Mouse (Mus musculus) neural tube, embryonic 15.5 days (tissue): ENCODE measurements around the gene Cbwd1. TPM values are rescaled to one million over a fixed set of nuclear protein-coding genes. Genes with fewer than 3 reads are reported as not detected.

Source experiments
- ATAC-seq: fragments of 200-750 bp; cut with Nextera tagmentation; 2 replicates; pipeline ENCODE4 v1.8.0; 2017; ENCODE audit warnings: mild to moderate bottlenecking, moderate TSS enrichment, moderate library complexity; ENCODE audit not compliant: low FRiP score
- H3K27ac ChIP-seq: fragments of 300-500 bp; sonication (generic); replicated peaks from 2 replicates; pipeline ENCODE4 v1.5.1; 2015; ENCODE audit warnings: mild to moderate bottlenecking, inconsistent platforms
- H3K27me3 ChIP-seq: fragments of 300-500 bp; sonication (generic); replicated peaks from 2 replicates; pipeline ENCODE4 v1.6.1; 2015; ENCODE audit warnings: inconsistent platforms
- H3K36me3 ChIP-seq: fragments of 300-500 bp; sonication (generic); 2 replicates; pipeline ENCODE4 v1.6.1; 2015; ENCODE audit warnings: inconsistent platforms
- H3K4me1 ChIP-seq: fragments of 300-500 bp; sonication (generic); 2 replicates; pipeline ENCODE4 v1.6.1; 2015; ENCODE audit warnings: inconsistent platforms
- H3K4me2 ChIP-seq: fragments of 300-500 bp; sonication (generic); 2 replicates; pipeline ENCODE4 v1.6.1; 2015; ENCODE audit warnings: inconsistent platforms, mild to moderate bottlenecking, moderate library complexity
- H3K4me3 ChIP-seq: fragments of 300-500 bp; sonication (generic); replicated peaks from 2 replicates; pipeline ENCODE4 v1.5.1; 2015; ENCODE audit warnings: mild to moderate bottlenecking, inconsistent platforms
- H3K9ac ChIP-seq: fragments of 300-500 bp; sonication (generic); replicated peaks from 2 replicates; pipeline ENCODE4 v1.6.1; 2015; ENCODE audit warnings: mild to moderate bottlenecking, inconsistent platforms
- H3K9me3 ChIP-seq: fragments of 300-500 bp; sonication (generic); replicated peaks from 2 replicates; pipeline ENCODE4 v1.6.1; 2016; ENCODE audit warnings: inconsistent platforms
- WGBS: fragments of 180-500 bp; shearing (Covaris S2); methylation state at CpG from one replicate; pipeline ENCODE4 v1.1.7; 2015; ENCODE audit warnings: mixed read lengths; 5-methylcytosine and 5-hydroxymethylcytosine counted together
- polyA plus RNA-seq: library from polyadenylated mRNA; unstranded; fragments of >200 nt; fragmentation: Nextera tagmentation; extraction: Ambion mirVana; gene quantifications from 2 replicates; pipeline ENCODE4 v1.2.1, GENCODE M21; 2015

Gene Cbwd1
- polyA plus RNA-seq, 1 experiment from 2014 or later: 16.3 TPM

DNA sequence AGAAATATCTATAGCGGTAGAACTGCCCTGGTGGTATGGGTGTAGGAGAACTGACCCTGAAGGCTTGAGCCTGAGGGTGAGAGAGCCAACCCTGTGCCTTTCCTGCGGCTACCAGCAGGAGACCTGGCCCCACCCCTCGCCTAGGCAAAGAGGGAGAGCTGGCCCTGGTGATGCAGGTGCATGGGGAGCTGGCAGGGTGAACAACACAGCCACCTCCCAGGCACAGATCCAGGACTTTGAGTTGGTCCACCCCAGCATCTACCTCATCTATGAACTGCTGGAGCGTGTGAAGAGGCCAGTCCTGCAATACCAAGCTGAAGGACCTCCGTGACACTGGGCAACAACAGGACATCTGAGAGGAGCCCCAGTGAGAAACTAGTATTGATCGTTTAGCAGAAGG is 32.1 kb upstream of the Cbwd1 start:
- Histone ChIP-seq H3K27ac (no peak overlapping the region), H3K9me3 (no peaks in the 10 kb centered on the region), H3K4me2 (no peak overlapping the region), H3K9ac (no peak overlapping the region), H3K36me3 (no peaks in the 10 kb centered on the region), H3K4me1 (0 out of 2 replicates have a peak, but pooled peaks cover 4% of the 10 kb centered on the region), H3K27me3 (peaks cover 18% of the 10 kb centered on the region), H3K4me3 (no peak overlapping the region)
- ATAC-seq: no peak
- 55% methylated on average over 6 of the region's 6 CpGs for whole genome bisulfite sequencing

DNA sequence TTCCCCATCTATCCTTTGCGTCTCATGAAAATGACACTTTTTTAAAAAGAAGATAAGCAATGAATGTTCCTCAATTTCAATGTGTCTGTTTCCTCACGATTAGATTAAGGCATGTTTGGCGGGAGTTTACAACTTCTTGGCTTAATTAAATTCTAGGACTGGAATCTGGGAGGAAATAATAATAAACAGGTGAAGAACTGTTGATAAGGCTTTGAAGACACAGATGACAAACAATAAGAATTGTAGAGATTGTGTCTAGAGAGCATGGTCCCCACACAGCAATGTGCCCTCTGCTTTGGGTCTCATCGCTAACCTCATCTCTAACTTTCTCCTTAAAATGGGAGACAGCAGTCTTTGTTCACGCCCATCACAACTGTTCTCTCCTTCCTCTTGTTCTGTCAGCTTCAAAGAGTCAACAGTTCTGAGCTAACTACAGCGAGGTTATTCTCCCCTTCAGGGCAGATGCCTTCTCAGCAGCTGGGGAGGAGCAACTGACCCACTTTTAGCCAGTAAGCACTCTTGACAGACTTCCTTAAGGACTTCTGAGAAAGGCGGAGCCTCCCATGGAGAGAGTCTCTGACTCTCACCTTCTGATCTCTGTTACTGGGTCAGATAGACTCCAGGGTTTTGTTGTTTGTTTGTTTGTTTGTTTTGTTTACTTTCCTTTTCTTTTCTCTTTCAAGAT is 28.9 kb upstream of the Cbwd1 start:
- Histone ChIP-seq H3K27ac (no peak overlapping the region), H3K4me1 (0 out of 2 replicates have a peak, but pooled peaks cover 4% of the 10 kb centered on the region), H3K4me2 (no peak overlapping the region), H3K27me3 (no peaks in the 10 kb centered on the region), H3K36me3 (no peaks in the 10 kb centered on the region), H3K9ac (no peak overlapping the region), H3K4me3 (no peak overlapping the region), H3K9me3 (no peaks in the 10 kb centered on the region)
- WGBS: 79% methylated on average over 7 of the region's 7 CpGs
- ATAC-seq: no peak

DNA sequence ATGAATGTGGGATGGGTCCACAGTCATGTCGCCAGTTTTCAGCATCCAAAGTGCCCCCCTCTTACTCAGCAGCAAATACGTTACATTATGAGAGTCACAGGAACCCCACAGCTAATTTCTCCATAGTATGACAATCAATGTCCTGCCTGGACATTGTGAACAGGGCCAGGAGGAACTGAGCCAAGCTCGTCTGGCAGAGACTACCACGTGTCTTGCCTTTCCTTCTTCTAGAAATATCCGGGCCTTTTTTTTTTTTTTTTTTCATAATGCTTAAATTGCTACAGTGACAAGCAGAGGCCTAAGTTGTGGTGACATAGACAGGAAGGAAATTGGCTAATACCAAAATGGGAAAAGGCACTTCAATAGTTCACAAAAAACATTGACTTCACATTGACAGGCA is 27.4 kb upstream of the Cbwd1 start:
- H3K9me3 ChIP-seq: no peaks in the 10 kb centered on the region
- H3K9ac ChIP-seq: no peak overlapping the region
- H3K36me3 ChIP-seq: no peaks in the 10 kb centered on the region
- no peak for ATAC-seq
- H3K27me3 ChIP-seq: no peaks in the 10 kb centered on the region
- H3K4me1 ChIP-seq: no peaks in the 10 kb centered on the region
- H3K4me3 ChIP-seq: no peak overlapping the region
- no peak overlapping the region for H3K4me2 ChIP-seq
- H3K27ac ChIP-seq: no peak overlapping the region
- 83% methylated on average over 5 of the region's 5 CpGs for WGBS

DNA sequence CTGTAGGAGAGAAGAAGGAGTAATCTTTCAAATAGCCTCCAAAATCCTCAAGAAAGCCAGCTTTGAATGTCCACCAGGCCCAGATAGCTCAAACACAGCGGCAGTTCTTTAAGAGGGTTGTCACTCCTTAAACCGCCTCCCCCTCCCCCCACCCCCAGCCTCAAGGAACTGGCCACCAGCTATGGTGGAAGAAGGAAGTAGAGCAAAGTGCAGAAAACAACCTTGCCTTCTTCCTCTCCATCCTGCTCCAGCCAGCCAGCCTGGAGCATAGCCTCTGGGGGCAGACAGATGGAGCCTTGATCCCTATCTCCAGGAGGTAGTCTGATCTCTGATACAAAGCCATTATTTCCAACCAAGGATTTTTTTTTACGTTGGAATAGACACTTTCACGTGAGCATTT is 25.9 kb upstream of the Cbwd1 start:
- Histone ChIP-seq H3K27me3 (no peaks in the 10 kb centered on the region), H3K36me3 (no peaks in the 10 kb centered on the region), H3K27ac (no peak overlapping the region), H3K4me3 (no peak overlapping the region), H3K9me3 (no peaks in the 10 kb centered on the region), H3K4me2 (no peak overlapping the region), H3K4me1 (no peaks in the 10 kb centered on the region), H3K9ac (no peak overlapping the region)
- no peak for ATAC-seq
- 73% methylated on average over 4 of the region's 4 CpGs for WGBS

DNA sequence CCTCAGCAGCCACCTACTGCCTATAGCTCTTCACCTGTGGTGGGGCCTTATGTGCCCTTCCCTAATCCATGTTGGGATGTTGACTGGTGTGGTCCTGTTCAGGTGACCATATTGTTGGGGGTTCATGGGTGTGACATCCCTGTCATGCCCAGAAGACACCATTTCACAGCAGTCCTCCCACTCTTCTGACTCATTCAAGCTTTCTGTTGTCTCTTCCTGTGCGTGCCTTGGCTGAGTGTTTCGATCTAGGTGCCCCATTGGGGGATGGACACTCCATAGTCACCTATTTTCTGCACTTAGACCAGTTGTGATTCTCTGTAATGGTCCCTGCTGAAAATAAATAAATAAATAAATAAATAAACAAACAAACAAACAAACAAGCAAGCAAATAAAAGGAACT is 23.6 kb upstream of the Cbwd1 start:
- no peak for ATAC-seq
- no peaks in the 10 kb centered on the region for H3K9me3 ChIP-seq
- H3K27ac ChIP-seq: no peak overlapping the region
- no peak overlapping the region for H3K9ac ChIP-seq
- H3K36me3 ChIP-seq: no peaks in the 10 kb centered on the region
- 96% methylated on average over 2 of the region's 2 CpGs for WGBS
- no peak overlapping the region for H3K4me2 ChIP-seq
- H3K4me1 ChIP-seq: 0 out of 2 replicates have a peak, but pooled peaks cover 2% of the 10 kb centered on the region
- H3K27me3 ChIP-seq: no peaks in the 10 kb centered on the region
- H3K4me3 ChIP-seq: no peak overlapping the region

DNA sequence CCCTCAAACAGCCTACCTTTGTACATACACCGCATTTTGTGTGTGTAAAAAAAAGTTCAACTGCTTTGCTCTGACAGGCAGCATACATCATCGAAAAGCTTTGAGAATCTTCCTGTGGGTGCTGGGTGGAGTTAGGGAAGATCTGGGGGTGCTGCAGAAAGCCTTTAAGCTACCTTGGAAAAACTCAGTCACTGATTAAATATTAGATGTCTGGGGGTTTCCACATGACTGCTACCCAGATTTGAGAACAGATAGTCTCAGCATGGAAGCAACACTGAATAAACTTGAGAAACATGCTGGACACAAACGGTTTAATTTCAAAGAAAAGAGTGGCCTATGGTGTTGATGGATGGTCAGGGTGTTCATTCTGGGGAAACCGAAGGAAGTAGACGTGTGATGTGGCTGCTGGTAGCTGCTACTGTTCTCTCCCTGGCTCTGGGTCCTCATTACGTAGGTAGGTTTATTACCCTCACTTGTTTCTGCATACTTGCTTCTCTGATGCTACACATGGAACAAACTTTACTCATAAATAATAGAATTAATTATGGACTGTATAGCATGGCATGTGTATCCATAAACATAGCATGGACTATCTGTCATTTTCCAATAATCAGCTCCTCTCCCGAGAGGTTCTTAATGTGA is 22.6 kb upstream of the Cbwd1 start:
- H3K4me2 ChIP-seq: no peak overlapping the region
- WGBS: 80% methylated on average over 7 of the region's 7 CpGs
- no peak overlapping the region for H3K9ac ChIP-seq
- no peaks in the 10 kb centered on the region for H3K36me3 ChIP-seq
- H3K27ac ChIP-seq: no peak overlapping the region
- ATAC-seq: no peak
- H3K27me3 ChIP-seq: no peaks in the 10 kb centered on the region
- H3K4me1 ChIP-seq: 0 out of 2 replicates have a peak, but pooled peaks cover 2% of the 10 kb centered on the region
- no peaks in the 10 kb centered on the region for H3K9me3 ChIP-seq
- H3K4me3 ChIP-seq: no peak overlapping the region

DNA sequence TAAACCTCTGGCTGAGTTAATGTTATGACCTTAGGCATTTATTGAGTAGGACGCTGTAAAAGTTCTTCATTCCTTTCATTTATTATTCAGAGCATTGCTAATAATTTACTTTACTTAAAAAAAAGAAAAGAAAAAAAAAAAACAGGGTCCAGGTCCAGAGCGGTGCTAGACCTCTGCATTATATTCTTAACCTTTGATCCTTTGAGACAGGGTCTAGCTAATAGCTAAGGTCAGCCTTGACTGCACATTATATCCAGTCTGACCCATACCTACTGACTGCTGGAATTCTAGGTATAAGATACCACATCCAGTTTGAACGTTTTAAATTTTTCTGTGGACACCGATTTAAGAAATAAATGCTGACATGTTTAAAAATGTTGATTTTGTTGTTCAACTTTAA is 21.6 kb upstream of the Cbwd1 start:
- Histone ChIP-seq H3K4me3 (no peak overlapping the region), H3K4me1 (0 out of 2 replicates have a peak, but pooled peaks cover 2% of the 10 kb centered on the region), H3K36me3 (no peaks in the 10 kb centered on the region), H3K9me3 (no peaks in the 10 kb centered on the region), H3K4me2 (no peak overlapping the region), H3K27me3 (no peaks in the 10 kb centered on the region), H3K27ac (no peak overlapping the region), H3K9ac (no peak overlapping the region)
- 83% methylated on average over 4 of the region's 4 CpGs for WGBS
- no peak for ATAC-seq

DNA sequence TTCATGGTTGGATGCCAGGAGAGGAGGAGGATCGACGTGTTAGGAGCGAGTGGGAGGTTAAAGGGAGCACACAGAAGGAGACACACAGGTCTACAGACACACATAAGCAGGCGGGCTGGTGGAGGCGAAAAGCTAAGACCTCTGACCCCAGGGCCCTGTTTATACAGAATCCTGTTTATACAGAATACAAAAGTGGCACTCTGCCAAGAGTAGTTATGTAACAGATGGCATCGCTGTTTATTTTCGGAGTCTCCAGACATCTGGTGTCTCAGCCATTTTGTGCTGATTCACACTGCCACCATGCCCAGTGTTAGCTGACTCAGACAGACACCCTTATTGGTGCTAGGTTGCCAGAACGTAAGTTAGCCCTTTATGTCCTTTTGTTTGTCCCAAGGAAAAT is 19.9 kb upstream of the Cbwd1 start:
- no peak for ATAC-seq
- Histone ChIP-seq H3K9me3 (no peaks in the 10 kb centered on the region), H3K9ac (no peak overlapping the region), H3K4me1 (0 out of 2 replicates have a peak, but pooled peaks cover 2% of the 10 kb centered on the region), H3K36me3 (no peaks in the 10 kb centered on the region), H3K27me3 (no peaks in the 10 kb centered on the region), H3K4me2 (no peak overlapping the region), H3K27ac (no peak overlapping the region), H3K4me3 (no peak overlapping the region)
- 48% methylated on average over 8 of the region's 8 CpGs for WGBS

DNA sequence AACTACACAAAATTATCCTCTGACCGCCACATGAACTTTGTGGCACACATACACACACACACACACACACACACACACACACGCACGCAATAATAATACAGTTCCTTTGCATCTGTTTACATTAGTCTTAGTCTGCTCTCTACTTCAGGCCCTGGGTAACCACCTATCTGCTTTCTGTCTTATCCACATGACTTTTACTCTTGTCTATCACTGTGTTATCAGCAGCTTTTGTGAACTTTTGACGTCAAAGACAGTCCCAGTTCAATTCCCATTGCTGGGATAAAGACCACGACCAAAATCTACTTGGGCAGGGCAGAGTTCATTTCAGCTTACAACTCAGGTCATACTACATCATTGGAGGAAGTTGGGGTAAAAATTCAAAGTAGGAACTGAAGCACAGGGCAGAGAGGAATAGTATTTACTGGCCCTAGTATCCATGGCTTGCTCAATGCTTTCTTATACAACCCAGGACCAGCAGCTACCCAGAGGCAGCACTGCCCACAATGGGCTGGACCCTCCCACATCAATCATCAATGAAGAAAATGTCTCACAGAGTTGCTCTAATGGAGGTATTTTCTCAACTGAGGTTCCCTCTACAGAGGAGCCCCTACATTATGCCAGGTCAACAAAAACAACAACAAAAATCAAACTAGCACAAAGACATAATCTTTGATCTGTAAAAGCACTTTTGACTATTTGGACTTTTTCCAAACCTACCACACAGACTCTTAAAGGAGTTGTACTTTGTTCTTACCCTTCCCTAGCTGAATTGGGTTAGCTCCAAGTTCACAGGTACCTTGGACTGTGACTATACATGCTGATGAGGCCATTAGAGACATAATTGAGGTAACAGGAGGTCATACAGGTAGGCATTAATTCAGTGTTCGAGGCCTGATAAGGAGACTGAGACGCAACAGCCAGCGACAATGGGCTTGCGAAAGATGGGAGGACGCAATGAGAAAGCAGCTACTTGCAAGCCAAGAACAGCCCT is 17.7 kb upstream of the Cbwd1 start:
- no peak for ATAC-seq
- Histone ChIP-seq H3K27ac (no peak overlapping the region), H3K9me3 (no peaks in the 10 kb centered on the region), H3K4me2 (no peak overlapping the region), H3K9ac (no peak overlapping the region), H3K27me3 (no peaks in the 10 kb centered on the region), H3K36me3 (no peaks in the 10 kb centered on the region), H3K4me3 (no peak overlapping the region), H3K4me1 (0 out of 2 replicates have a peak, but pooled peaks cover 2% of the 10 kb centered on the region)
- 90% methylated on average over 10 of the region's 10 CpGs for WGBS

DNA sequence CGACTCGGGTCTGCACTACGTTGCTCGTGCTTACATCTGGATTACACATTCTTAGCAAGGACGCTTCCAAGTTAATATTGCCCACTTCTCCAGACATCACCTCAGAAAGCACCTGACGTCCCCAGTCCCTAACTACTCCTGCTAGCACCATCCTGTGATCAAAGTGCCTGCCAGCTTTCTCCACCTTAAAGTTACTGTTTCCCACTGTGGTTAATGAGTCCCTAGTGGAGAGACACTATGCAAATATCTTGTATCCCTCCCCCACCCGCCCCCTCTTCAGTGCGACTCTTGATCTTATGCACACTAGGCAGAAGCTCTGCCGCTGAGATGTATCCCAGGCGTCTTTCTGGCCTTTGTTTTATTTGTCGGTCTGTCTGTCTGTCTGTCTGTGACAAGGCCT is 16.6 kb upstream of the Cbwd1 start:
- H3K4me2 ChIP-seq: no peak overlapping the region
- 0 out of 2 replicates have a peak, but pooled peaks cover 2% of the 10 kb centered on the region for H3K4me1 ChIP-seq
- no peaks in the 10 kb centered on the region for H3K27me3 ChIP-seq
- no peaks in the 10 kb centered on the region for H3K9me3 ChIP-seq
- H3K4me3 ChIP-seq: no peak overlapping the region
- no peak overlapping the region for H3K9ac ChIP-seq
- 73% methylated on average over 11 of the region's 11 CpGs for WGBS
- H3K36me3 ChIP-seq: no peaks in the 10 kb centered on the region
- no peak for ATAC-seq
- H3K27ac ChIP-seq: no peak overlapping the region

DNA sequence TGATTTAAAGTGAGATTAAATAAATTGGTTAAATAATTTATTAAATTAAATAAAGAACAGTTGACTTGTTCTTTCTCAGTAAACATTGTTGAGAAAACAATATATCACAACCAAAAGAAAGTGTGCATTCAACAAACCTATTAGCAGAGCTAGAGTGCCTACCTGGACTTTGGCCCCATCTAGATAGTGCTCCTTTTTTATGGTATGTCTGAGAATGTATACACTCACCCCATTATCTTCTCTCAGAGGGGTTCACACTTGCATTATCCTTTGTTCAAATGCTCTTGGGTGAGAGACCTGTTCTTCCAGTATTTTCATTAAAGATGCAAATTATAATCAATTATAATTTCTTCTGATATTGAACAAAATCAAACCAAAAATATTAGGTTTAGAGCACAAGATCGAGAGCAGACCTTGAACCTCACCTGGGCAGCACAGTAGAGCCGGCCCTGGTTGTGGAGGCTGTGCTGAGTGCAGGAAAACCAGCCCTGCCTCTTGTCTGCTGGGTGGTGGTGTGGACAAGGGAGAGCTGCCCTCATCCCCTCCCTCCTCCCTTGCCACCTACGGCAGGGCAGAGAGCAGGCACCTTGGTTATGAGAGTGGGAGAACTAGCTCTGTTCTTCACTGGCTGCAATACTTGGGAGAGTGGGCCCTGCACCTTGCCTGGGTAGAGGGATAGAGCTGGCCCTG is 11.4 kb upstream of the Cbwd1 start:
- Histone ChIP-seq H3K4me1 (no peaks in the 10 kb centered on the region), H3K36me3 (no peaks in the 10 kb centered on the region), H3K9me3 (no peaks in the 10 kb centered on the region), H3K4me3 (no peak overlapping the region), H3K27ac (no peak overlapping the region), H3K9ac (no peak overlapping the region), H3K4me2 (no peak overlapping the region), H3K27me3 (no peaks in the 10 kb centered on the region)
- ATAC-seq: no peak
- 84% methylated on average over 3 of the region's 3 CpGs for WGBS
